Mouse (Mus musculus) neural tube, embryonic 11.5 days (tissue): ENCODE data around the gene Calcb. TPM values are rescaled to one million over a fixed set of nuclear protein-coding genes. Genes with fewer than 3 reads are reported as not detected.

Experiments used
- ATAC-seq: fragments of 200-750 bp; cut with Nextera tagmentation; 2 replicates; pipeline ENCODE4 v1.8.0; 2017; ENCODE audit warnings: moderate number of reproducible peaks, mild to moderate bottlenecking, moderate TSS enrichment, moderate library complexity; ENCODE audit not compliant: insufficient read depth, low FRiP score, low TSS enrichment
- DNase-seq: peaks from one replicate; pipeline ENCODE4 v3.0.0-alpha.2; 2015; ENCODE audit warnings: low spot score
- H3K27ac ChIP-seq: fragments of 300-500 bp; sonication (generic); 2 replicates; pipeline ENCODE4 v1.5.1; 2014; ENCODE audit warnings: low read depth, mild to moderate bottlenecking, low read length
- H3K27me3 ChIP-seq: fragments of 300-500 bp; sonication (generic); 2 replicates; pipeline ENCODE4 v1.6.1; 2014; ENCODE audit warnings: mild to moderate bottlenecking, low read length, mixed read lengths; ENCODE audit not compliant: control insufficient read depth, insufficient read depth
- H3K36me3 ChIP-seq: fragments of 300-500 bp; sonication (generic); 2 replicates; pipeline ENCODE4 v1.6.1; 2014; ENCODE audit warnings: mild to moderate bottlenecking, low read length, moderate library complexity, mixed read lengths; ENCODE audit not compliant: control insufficient read depth, insufficient read depth
- H3K4me1 ChIP-seq: fragments of 300-500 bp; sonication (generic); 2 replicates; pipeline ENCODE4 v1.6.1; 2014; ENCODE audit warnings: low read length, mixed read lengths; ENCODE audit not compliant: control insufficient read depth, insufficient read depth
- H3K4me2 ChIP-seq: fragments of 300-500 bp; sonication (generic); 2 replicates; pipeline ENCODE4 v1.6.1; 2014; ENCODE audit warnings: low read depth, mild to moderate bottlenecking, moderate library complexity
- H3K4me3 ChIP-seq: fragments of 300-500 bp; sonication (generic); 2 replicates; pipeline ENCODE4 v1.5.1; 2014; ENCODE audit warnings: low read depth, low read length
- H3K9ac ChIP-seq: fragments of 300-500 bp; sonication (generic); 2 replicates; pipeline ENCODE4 v1.6.1; 2014; ENCODE audit warnings: mild to moderate bottlenecking, low read length
- H3K9me3 ChIP-seq: fragments of 300-500 bp; sonication (generic); 2 replicates; pipeline ENCODE4 v1.6.1; 2016; ENCODE audit warnings: low read length; ENCODE audit not compliant: control insufficient read depth
- WGBS: fragments of 180-500 bp; shearing (Covaris S2); extraction: QIAGEN DNeasy Blood & Tissue Kit; methylation state at CpG from one replicate; pipeline ENCODE4 v1.1.7; 2014; 5-methylcytosine and 5-hydroxymethylcytosine counted together
- polyA plus RNA-seq: library from polyadenylated mRNA; unstranded; fragments of >200 nt; fragmentation: Nextera tagmentation; extraction: Ambion mirVana; gene quantifications from 2 replicates; pipeline ENCODE4 v1.2.1, GENCODE M21; 2014

The Calcb gene
- polyA plus RNA-seq, 1 experiment from 2014 or later: 2.2 TPM

GRCm38 (mm10) chr7:114766523-114766922, 48.1 kb downstream of the Calcb start:
- no peak for DNase-seq
- Histone ChIP-seq H3K4me3 (no peak overlapping the region), H3K9me3 (no peaks in the 10 kb centered on the region), H3K9ac (no peak overlapping the region), H3K36me3 (no peaks in the 10 kb centered on the region), H3K4me1 (no peaks in the 10 kb centered on the region), H3K4me2 (no peak overlapping the region), H3K27ac (no peak overlapping the region), H3K27me3 (no peaks in the 10 kb centered on the region)
- no peak for ATAC-seq
- WGBS: 87% methylated on average over 3 of the region's 3 CpGs

DNA sequence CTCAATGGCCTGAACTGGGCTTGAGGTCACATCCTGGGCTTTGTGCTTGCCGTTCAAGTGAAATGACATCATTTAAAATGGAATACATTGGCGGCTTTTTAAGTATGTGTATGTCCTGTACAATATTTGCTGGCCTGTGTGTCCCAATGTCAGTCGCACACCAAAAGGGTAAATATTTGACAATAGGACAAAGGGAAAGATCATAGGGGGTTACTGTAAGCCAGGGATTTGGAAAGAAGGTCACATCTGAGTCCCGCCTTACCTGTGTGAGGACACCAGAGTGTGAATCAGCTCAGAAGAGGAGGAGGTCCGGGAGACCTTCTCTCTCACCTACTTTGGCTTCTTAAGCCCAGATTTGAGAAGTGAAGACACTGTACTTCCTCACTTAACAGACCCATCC, 50.1 kb downstream of the Calcb start:
- Histone ChIP-seq H3K4me1 (no peaks in the 10 kb centered on the region), H3K4me3 (no peak overlapping the region), H3K9ac (no peak overlapping the region), H3K27ac (no peak overlapping the region), H3K9me3 (no peaks in the 10 kb centered on the region), H3K27me3 (no peaks in the 10 kb centered on the region), H3K36me3 (no peaks in the 10 kb centered on the region), H3K4me2 (no peak overlapping the region)
- no peak for ATAC-seq
- DNase-seq: no peak
- WGBS: 92% methylated on average over 5 of the region's 5 CpGs

DNA sequence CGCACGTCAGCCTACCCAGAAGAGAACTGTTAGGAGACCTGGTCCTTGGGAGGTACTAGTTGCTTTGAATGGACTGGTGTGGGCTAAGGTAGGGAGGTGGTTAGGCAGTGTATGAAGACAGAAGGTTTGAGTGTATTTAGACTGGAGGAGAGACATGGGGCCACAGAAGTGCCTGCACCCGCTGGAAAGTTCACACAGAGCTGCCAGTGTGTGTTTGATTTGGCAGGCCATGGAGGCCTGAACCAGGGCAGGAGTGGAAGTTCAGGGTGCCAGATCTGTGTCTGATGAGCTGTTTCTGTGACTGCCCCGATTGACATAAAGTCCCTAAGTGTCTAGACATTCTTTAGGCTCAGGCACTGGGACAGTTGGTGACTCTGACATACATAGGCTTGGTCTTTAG, 50.6 kb downstream of the Calcb start:
- no peak for DNase-seq
- no peaks in the 10 kb centered on the region for H3K9me3 ChIP-seq
- no peaks in the 10 kb centered on the region for H3K27me3 ChIP-seq
- H3K9ac ChIP-seq: no peak overlapping the region
- 87% methylated on average over 4 of the region's 4 CpGs for WGBS
- H3K4me2 ChIP-seq: no peak overlapping the region
- H3K36me3 ChIP-seq: no peaks in the 10 kb centered on the region
- no peak overlapping the region for H3K27ac ChIP-seq
- no peak overlapping the region for H3K4me3 ChIP-seq
- no peaks in the 10 kb centered on the region for H3K4me1 ChIP-seq
- ATAC-seq: no peak

- Histone ChIP-seq H3K4me1 (no peaks in the 10 kb centered on the region), H3K9me3 (no peaks in the 10 kb centered on the region), H3K27ac (no peak overlapping the region), H3K36me3 (no peaks in the 10 kb centered on the region), H3K9ac (no peak overlapping the region), H3K4me3 (no peak overlapping the region), H3K27me3 (no peaks in the 10 kb centered on the region), H3K4me2 (no peak overlapping the region)
- ATAC-seq (no peak), DNase-seq (no peak)
- WGBS: 92% methylated on average over 3 of the region's 3 CpGs
These were observed 52.1 kb downstream of the Calcb start for GRCm38 (mm10) chr7:114770586-114770985.

- Histone ChIP-seq H3K36me3 (no peaks in the 10 kb centered on the region), H3K4me3 (no peak overlapping the region), H3K27ac (no peak overlapping the region), H3K4me1 (no peaks in the 10 kb centered on the region), H3K9ac (no peak overlapping the region), H3K9me3 (no peaks in the 10 kb centered on the region), H3K27me3 (no peaks in the 10 kb centered on the region), H3K4me2 (no peak overlapping the region)
- DNase-seq (no peak), ATAC-seq (no peak)
- 82% methylated on average over 7 of the region's 7 CpGs for WGBS
These were observed 53.4 kb downstream of the Calcb start for GRCm38 (mm10) chr7:114771801-114772200.

Other genes starting within 250 kb of the Calcb start
- gene Cyp2r1, start 155.7 kb upstream of the Calcb start, polyA plus RNA-seq: 1.2 and 2.0 TPM in 2 replicates
- gene Calca, start 82.3 kb upstream of the Calcb start, polyA plus RNA-seq: 4.0 and 4.2 TPM in 2 replicates
- gene Insc, start 25.1 kb downstream of the Calcb start, polyA plus RNA-seq: 14.2 and 16.6 TPM in 2 replicates